Mouse (Mus musculus) liver, embryonic 14.5 days (tissue): ENCODE measurements around the gene Npff.

Experiments
- CTCF ChIP-seq: IDR thresholded peaks from 2 replicates; pipeline ENCODE4 v1.5.1; 2016; ENCODE audit warnings: antibody characterized with exemption, low read depth, control low read depth
- EP300 ChIP-seq: IDR thresholded peaks from 2 replicates; pipeline ENCODE4 v1.6.1; 2016; ENCODE audit warnings: antibody characterized with exemption, low read depth

DNA sequence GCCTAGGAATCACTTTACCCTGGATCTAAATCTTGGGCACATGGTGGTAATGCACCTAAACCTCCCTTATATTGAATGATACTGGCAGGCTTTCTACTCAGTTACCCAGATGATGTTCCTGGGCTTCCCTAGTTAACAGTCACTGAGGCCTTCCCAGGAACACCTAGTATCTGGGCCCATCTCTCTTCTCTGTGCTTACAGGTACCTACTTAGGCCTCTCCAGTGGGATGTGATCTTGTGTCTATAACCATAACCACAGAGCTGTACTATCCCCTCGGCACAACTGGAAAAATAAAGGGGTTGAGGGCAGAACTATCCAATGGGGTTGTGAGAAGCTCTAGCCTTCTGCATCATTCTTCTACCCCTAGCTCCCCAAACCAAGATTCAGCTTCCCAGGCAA lies 17.9 kb downstream of the Npff start:
- no peak for TF ChIP-seq EP300
- TF ChIP-seq CTCF: no peak
